Mouse (Mus musculus) C3H10T1/2 (cell line): ENCODE results near the gene Clec2e. TPM values are rescaled to one million over a fixed set of nuclear protein-coding genes. Genes with fewer than 3 reads are reported as not detected.

Experiments used
- polyA plus RNA-seq, 2 experiments: library from polyadenylated mRNA; unstranded; fragments of >200 nt; fragmentation: generic; extraction: Trizol; gene quantifications; one replicate each; pipeline ENCODE4 v1.2.1; 2012; ENCODE audit warnings: missing spikeins in 2 of 2

Clec2e gene
- polyA plus RNA-seq, result under 1 TPM in 1 of 2 experiments, not detected in 1; 0.02 TPM

GRCm38 (mm10) chr6:129100794-129101193 lies at the start of gene Clec2e:
Gene Clec2e (minus strand): TSS chr6:129100913.

DNA sequence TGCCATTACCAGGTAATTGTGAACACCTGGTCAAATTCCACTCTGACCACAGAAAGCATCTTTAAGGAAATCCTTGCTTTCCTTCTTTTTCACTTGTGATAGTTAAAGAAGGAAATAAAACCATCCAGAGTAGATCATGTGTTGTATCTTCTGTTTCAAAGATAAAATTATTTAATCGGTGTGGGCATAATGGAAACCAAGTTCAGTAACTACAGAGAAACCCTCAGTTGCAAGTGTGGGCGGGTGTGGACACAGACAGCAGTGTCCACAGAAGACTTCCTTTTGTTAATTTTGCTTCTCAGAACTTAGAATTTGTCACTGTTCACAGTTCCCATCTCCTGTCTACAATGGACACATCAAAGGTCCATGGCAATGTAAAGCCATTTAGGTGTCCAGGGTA lies 55.1 kb downstream of the Clec2e start, which contains the start of gene Klrb1f:
TSS of gene Klrb1f (plus strand) at position 301 of the 400 bp plus-strand sequence.

Other genes starting within 250 kb of the Clec2e start
- gene Clec2i, start 213.3 kb downstream of the Clec2e start, polyA plus RNA-seq, result not detected
- under 1 TPM in 1 of 2 experiments, not detected in 1; 0.04 TPM for gene BC035044, start 209.8 kb downstream of the Clec2e start, polyA plus RNA-seq
- not detected for gene Clec2g, start 166.5 kb downstream of the Clec2e start, polyA plus RNA-seq
- gene Klrb1f, start 55.0 kb downstream of the Clec2e start, polyA plus RNA-seq, result not detected
- 10 to 100 TPM in 1 of 2 experiments, 1 to 10 TPM in 1; 3.4 to 75.5 TPM for gene Clec2d, start 79.7 kb upstream of the Clec2e start, polyA plus RNA-seq
- not detected for gene Cd69, start 174.5 kb upstream of the Clec2e start, polyA plus RNA-seq
- not detected for gene 4922502D21Rik, start 230.9 kb upstream of the Clec2e start, polyA plus RNA-seq
- not detected for gene Clec12a, start 241.8 kb upstream of the Clec2e start, polyA plus RNA-seq